Mouse (Mus musculus) layer of hippocampus, adult 18-20 months (tissue): ENCODE measurements at regions not wholly inside any gene's neighbourhood (a gene's known extent, or its start where the extent isn't known, plus 50 kb on each side); places are given as distances from the start of the nearest gene placed in this dataset.
A peak's percentile ranks its signal among the peaks of the same experiment; 100 is the strongest.

Source experiments
- DNase-seq, 2 experiments: peaks; one replicate each; pipeline ENCODE4 v3.0.0; 2022; ENCODE audit warnings: low spot score in 2 of 2

- peak; percentile 39 to 77 for DNase-seq
Measured at GRCm38 (mm10) chr3:78509336-78509735, 777.0 kb downstream of the Rapgef2 start.

- peak in 1 of 2 experiments; percentile 51 for DNase-seq
Measured at GRCm38 (mm10) chr3:78477689-78478088, 808.6 kb downstream of the Rapgef2 start.
